In the genomic region with DNA sequence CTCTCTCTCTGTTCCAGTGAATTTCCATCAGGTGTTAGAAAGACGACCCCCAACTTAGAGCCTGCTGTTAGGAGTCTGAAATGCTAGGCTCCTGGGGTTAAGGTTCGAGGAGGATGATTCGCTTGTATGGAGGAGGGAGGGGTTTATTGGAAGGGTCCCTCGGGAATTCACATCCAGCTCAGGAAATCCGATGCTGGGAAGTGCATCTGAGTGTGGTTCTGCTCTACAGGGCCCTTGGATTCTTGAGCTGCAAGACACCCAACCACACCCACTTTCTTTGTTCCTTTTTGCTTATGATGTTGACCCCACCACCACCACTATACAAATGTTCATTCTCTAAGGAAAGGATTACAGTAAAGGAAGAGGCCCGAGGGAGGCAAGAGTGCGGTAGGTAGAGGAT, we compare ENCODE assay signal across 2 mouse cellular contexts.
"Had no signal": no experiment of that assay in that cellular context is flagged by ENCODE, and none has a peak within 500 bp of the region (broad histone marks: within the 10 kb centered on the region; RNA-seq: fewer than 3 reads in every experiment).

No protein-coding gene starts in this region.

- DNase-seq: liver, embryonic 13.5 days; thymus, postnatal 14 days had no signal
